Mouse (Mus musculus) ZHBTc4 (cell line): ENCODE results near the gene Iars.
A peak's percentile ranks its signal among the peaks of the same experiment; 100 is the strongest.

Experiments used
- DNase-seq: peaks from one replicate; pipeline ENCODE4 v3.0.0-alpha.2; 2011; ENCODE audit warnings: low read depth, low spot score

The Iars gene

GRCm38 (mm10) chr13:49681351-49682232, at the start of gene Iars:
Gene Iars (plus strand): TSS chr13:49682100.
- DNase-seq: peak; percentile 99

GRCm38 (mm10) chr13:49639965-49640364, 41.9 kb upstream of the Iars start:
- no peak for DNase-seq

- DNase-seq: no peak
Observed at GRCm38 (mm10) chr13:49642650-49643049, 39.2 kb upstream of the Iars start.

GRCm38 (mm10) chr13:49643669-49644362, 38.1 kb upstream of the Iars start:
- DNase-seq: no peak

GRCm38 (mm10) chr13:49644731-49645529, 37.0 kb upstream of the Iars start:
- DNase-seq: no peak

GRCm38 (mm10) chr13:49646019-49646418, 35.9 kb upstream of the Iars start:
- no peak for DNase-seq

- peak; percentile 2 for DNase-seq
Observed at GRCm38 (mm10) chr13:49651136-49651535, 30.8 kb upstream of the Iars start.

GRCm38 (mm10) chr13:49651781-49652351, 30.0 kb upstream of the Iars start:
- DNase-seq: no peak

- peak; percentile 100 for DNase-seq
Observed at GRCm38 (mm10) chr13:49652481-49653179, 29.3 kb upstream of the Iars start, which contains the start of the genes Cenpp and Nol8. Gene Cenpp (minus strand): TSS chr13:49652785. Gene Nol8 (plus strand): TSS chr13:49653078.

GRCm38 (mm10) chr13:49653180-49653541, 28.7 kb upstream of the Iars start:
- DNase-seq: no peak

- DNase-seq: no peak
Observed at GRCm38 (mm10) chr13:49677793-49678192, 4.1 kb upstream of the Iars start.

- DNase-seq: no peak
Observed at GRCm38 (mm10) chr13:49682233-49682846, 440 bp downstream of the Iars start.

- DNase-seq: peak; percentile 58
Observed at GRCm38 (mm10) chr13:49684266-49684665, 2.4 kb downstream of the Iars start.

- no peak for DNase-seq
Observed at GRCm38 (mm10) chr13:49691056-49691455, 9.2 kb downstream of the Iars start.

- DNase-seq: no peak
Observed at GRCm38 (mm10) chr13:49703216-49703779, 21.4 kb downstream of the Iars start.

GRCm38 (mm10) chr13:49706032-49706690, 24.3 kb downstream of the Iars start:
- DNase-seq: peak; percentile 65

GRCm38 (mm10) chr13:49708311-49708710, 26.4 kb downstream of the Iars start:
- no peak for DNase-seq

- no peak for DNase-seq
Observed at GRCm38 (mm10) chr13:49712047-49712721, 30.3 kb downstream of the Iars start.

- DNase-seq: no peak
Observed at GRCm38 (mm10) chr13:49719310-49719709, 37.4 kb downstream of the Iars start.
